Mouse (Mus musculus): ENCODE measurements around the gene Cst12. TPM values are rescaled to one million over a fixed set of nuclear protein-coding genes. Genes with fewer than 3 reads are reported as not detected.

Gene Cst12
- polyA plus RNA-seq, 1 experiment from 2014 or later = not detected

Other genes starting within 250 kb of the Cst12 start
- 40.9 and 42.0 TPM in 2 replicates for gene Nxt1, start 116.8 kb upstream of the Cst12 start, polyA plus RNA-seq (2015; fragmentation: Nextera tagmentation; extraction: Ambion mirVana)
- 15.0 and 17.0 TPM in 2 replicates for gene Gzf1, start 108.3 kb upstream of the Cst12 start, polyA plus RNA-seq (2015; fragmentation: Nextera tagmentation; extraction: Ambion mirVana)
- gene Napb, start 56.9 kb upstream of the Cst12 start, polyA plus RNA-seq (2015; fragmentation: Nextera tagmentation; extraction: Ambion mirVana) = 96.5 and 98.0 TPM in 2 replicates
- not detected in 2 replicates for gene Cstl1, start 39.0 kb upstream of the Cst12 start, polyA plus RNA-seq (2015; fragmentation: Nextera tagmentation; extraction: Ambion mirVana)
- not detected in 2 replicates for gene Cst11, start 17.9 kb upstream of the Cst12 start, polyA plus RNA-seq (2015; fragmentation: Nextera tagmentation; extraction: Ambion mirVana)
- gene 8030411F24Rik, start 7.4 kb upstream of the Cst12 start, polyA plus RNA-seq (2015; fragmentation: Nextera tagmentation; extraction: Ambion mirVana) = not detected in 2 replicates
- not detected in 2 replicates for gene Cst8, start 9.4 kb downstream of the Cst12 start, polyA plus RNA-seq (2015; fragmentation: Nextera tagmentation; extraction: Ambion mirVana)
- gene Cst13, start 30.7 kb downstream of the Cst12 start, polyA plus RNA-seq (2015; fragmentation: Nextera tagmentation; extraction: Ambion mirVana) = not detected in 2 replicates
- not detected in 2 replicates for gene Cst9, start 45.8 kb downstream of the Cst12 start, polyA plus RNA-seq (2015; fragmentation: Nextera tagmentation; extraction: Ambion mirVana)
- gene 9230104L09Rik, start 75.7 kb downstream of the Cst12 start, polyA plus RNA-seq (2015; fragmentation: Nextera tagmentation; extraction: Ambion mirVana) = not detected in 2 replicates
- gene Cst3, start 86.3 kb downstream of the Cst12 start, polyA plus RNA-seq (2015; fragmentation: Nextera tagmentation; extraction: Ambion mirVana) = 757 and 946 TPM in 2 replicates
- not detected in 2 replicates for gene Gm1330, start 213.9 kb downstream of the Cst12 start, polyA plus RNA-seq (2015; fragmentation: Nextera tagmentation; extraction: Ambion mirVana)
- gene Gm10750, start 227.9 kb downstream of the Cst12 start, polyA plus RNA-seq (2015; fragmentation: Nextera tagmentation; extraction: Ambion mirVana) = not detected in 2 replicates

All from hindbrain, embryonic 16.5 days (tissue).